Mouse (Mus musculus) embryonic facial prominence, embryonic 15.5 days (tissue): Measurements from ENCODE around the gene Donson. TPM values are rescaled to one million over a fixed set of nuclear protein-coding genes. Genes with fewer than 3 reads are reported as not detected.

Experiments used
- ATAC-seq: fragments of 200-750 bp; cut with Nextera tagmentation; 2 replicates; pipeline ENCODE4 v1.8.0; 2017; ENCODE audit warnings: low read depth, moderate TSS enrichment; ENCODE audit not compliant: insufficient number of reproducible peaks, low FRiP score, low TSS enrichment
- H3K27ac ChIP-seq: fragments of 300-500 bp; sonication (generic); replicated peaks from 2 replicates; pipeline ENCODE4 v1.5.1; 2015; ENCODE audit warnings: mild to moderate bottlenecking, inconsistent platforms
- H3K27me3 ChIP-seq: fragments of 300-500 bp; sonication (generic); 2 replicates; pipeline ENCODE4 v1.6.1; 2015; ENCODE audit warnings: inconsistent platforms
- H3K36me3 ChIP-seq: fragments of 300-500 bp; sonication (generic); 2 replicates; pipeline ENCODE4 v1.6.1; 2015; ENCODE audit warnings: mild to moderate bottlenecking, inconsistent platforms
- H3K4me1 ChIP-seq: fragments of 300-500 bp; sonication (generic); 2 replicates; pipeline ENCODE4 v1.6.1; 2015; ENCODE audit warnings: inconsistent platforms
- H3K4me2 ChIP-seq: fragments of 300-500 bp; sonication (generic); replicated peaks from 2 replicates; pipeline ENCODE4 v1.6.1; 2015; ENCODE audit warnings: mild to moderate bottlenecking, inconsistent platforms
- H3K4me3 ChIP-seq: fragments of 300-500 bp; sonication (generic); replicated peaks from 2 replicates; pipeline ENCODE4 v1.5.1; 2015; ENCODE audit warnings: mild to moderate bottlenecking, inconsistent platforms
- H3K9ac ChIP-seq: fragments of 300-500 bp; sonication (generic); 2 replicates; pipeline ENCODE4 v1.6.1; 2015; ENCODE audit warnings: inconsistent platforms
- H3K9me3 ChIP-seq: fragments of 300-500 bp; sonication (generic); replicated peaks from 2 replicates; pipeline ENCODE4 v1.6.1; 2016; ENCODE audit warnings: inconsistent platforms
- WGBS: fragments of 180-500 bp; shearing (Covaris S2); methylation state at CpG from one replicate; pipeline ENCODE4 v1.1.7; 2015; 5-methylcytosine and 5-hydroxymethylcytosine counted together
- polyA plus RNA-seq: library from polyadenylated mRNA; unstranded; fragments of >200 nt; fragmentation: Nextera tagmentation; extraction: Ambion mirVana; gene quantifications from 2 replicates; pipeline ENCODE4 v1.2.1, GENCODE M21; 2015

Gene Donson
- polyA plus RNA-seq, 1 experiment from 2014 or later: 19.0 TPM

DNA sequence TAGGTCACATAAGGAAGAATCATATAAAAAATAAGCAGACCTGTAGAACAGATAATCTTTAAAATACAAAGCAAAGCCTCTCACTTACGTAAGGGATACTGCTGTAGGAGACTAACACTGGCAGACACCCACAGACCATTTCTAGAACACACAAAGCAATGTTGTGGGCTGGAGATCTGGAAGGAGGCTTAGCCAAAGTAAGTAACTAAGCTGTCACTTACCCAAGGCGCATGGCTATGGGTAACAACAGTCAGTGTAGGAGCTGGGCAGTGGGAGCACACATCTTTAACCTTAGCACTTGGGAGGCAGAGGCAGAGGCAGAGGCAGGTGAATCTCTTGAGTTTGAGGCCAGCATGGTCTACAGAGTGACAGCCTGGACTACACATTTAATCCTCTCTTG lies 48.9 kb downstream of the Donson start:
- H3K4me1 ChIP-seq: no peaks in the 10 kb centered on the region
- no peak overlapping the region for H3K4me2 ChIP-seq
- ATAC-seq: no peak
- no peak overlapping the region for H3K9ac ChIP-seq
- H3K9me3 ChIP-seq: no peaks in the 10 kb centered on the region
- no peak overlapping the region for H3K4me3 ChIP-seq
- H3K27me3 ChIP-seq: no peaks in the 10 kb centered on the region
- H3K36me3 ChIP-seq: peaks cover 78% of the 10 kb centered on the region
- 89% methylated on average over 2 of the region's 2 CpGs for WGBS
- H3K27ac ChIP-seq: no peak overlapping the region

DNA sequence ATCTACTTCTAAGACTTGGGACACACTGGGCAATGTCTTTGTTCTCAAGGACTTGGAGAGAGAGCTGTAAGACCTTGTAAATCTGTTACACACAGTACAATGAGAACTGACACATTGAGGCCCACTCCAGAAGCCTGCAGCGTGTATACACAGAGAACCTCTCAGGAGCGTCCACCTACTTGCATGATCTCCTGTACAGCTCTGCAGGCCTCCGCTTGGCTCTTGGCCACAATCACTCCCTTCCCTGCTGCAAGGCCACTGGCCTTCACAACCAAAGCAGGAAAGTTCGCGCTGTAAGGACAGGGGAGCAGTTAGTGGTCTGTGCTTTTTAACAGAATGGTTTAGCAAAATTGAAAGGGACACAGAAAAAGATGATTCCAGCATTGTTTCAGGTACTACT lies 49.4 kb downstream of the Donson start:
- 95% methylated on average over 5 of the region's 5 CpGs for WGBS
- Histone ChIP-seq H3K27me3 (no peaks in the 10 kb centered on the region), H3K27ac (no peak overlapping the region), H3K36me3 (peaks cover 78% of the 10 kb centered on the region), H3K9me3 (no peaks in the 10 kb centered on the region), H3K9ac (no peak overlapping the region), H3K4me3 (no peak overlapping the region), H3K4me1 (no peaks in the 10 kb centered on the region), H3K4me2 (no peak overlapping the region)
- no peak for ATAC-seq

DNA sequence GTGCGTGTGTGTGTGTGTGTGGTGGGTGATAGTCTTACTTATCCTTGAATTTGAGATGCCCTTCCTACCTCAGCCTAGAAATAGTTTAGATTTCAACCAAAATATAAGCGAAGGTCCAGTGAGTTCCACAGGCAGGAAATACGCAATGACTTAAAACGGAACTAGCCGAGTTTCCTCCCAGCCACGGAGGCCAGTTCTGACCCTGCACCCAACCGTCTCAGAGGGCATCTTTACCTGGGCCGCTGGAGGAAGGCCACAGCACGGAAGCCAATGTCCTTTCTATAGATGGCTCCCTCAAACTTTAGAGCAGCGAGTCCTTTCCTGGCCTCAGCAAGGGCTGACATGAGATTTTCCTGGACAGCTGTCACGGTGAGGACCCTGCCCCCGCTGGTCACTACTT lies 54.9 kb downstream of the Donson start:
- Histone ChIP-seq H3K4me3 (no peak overlapping the region), H3K4me1 (no peaks in the 10 kb centered on the region), H3K27ac (no peak overlapping the region), H3K36me3 (peaks cover 90% of the 10 kb centered on the region), H3K9me3 (no peaks in the 10 kb centered on the region), H3K27me3 (no peaks in the 10 kb centered on the region), H3K9ac (no peak overlapping the region), H3K4me2 (no peak overlapping the region)
- 84% methylated on average over 12 of the region's 12 CpGs for WGBS
- no peak for ATAC-seq

- Histone ChIP-seq H3K4me2 (no peak overlapping the region), H3K9ac (no peak overlapping the region), H3K27me3 (no peaks in the 10 kb centered on the region), H3K4me3 (no peak overlapping the region), H3K4me1 (no peaks in the 10 kb centered on the region), H3K27ac (no peak overlapping the region), H3K36me3 (peaks cover 90% of the 10 kb centered on the region), H3K9me3 (no peaks in the 10 kb centered on the region)
- no peak for ATAC-seq
- 94% methylated on average over 7 of the region's 7 CpGs for WGBS
These were observed 55.6 kb downstream of the Donson start for GRCm38 (mm10) chr16:91632940-91633339.

- Histone ChIP-seq H3K36me3 (peaks cover 90% of the 10 kb centered on the region), H3K4me1 (no peaks in the 10 kb centered on the region), H3K27me3 (no peaks in the 10 kb centered on the region), H3K27ac (no peak overlapping the region), H3K9ac (no peak overlapping the region), H3K4me2 (no peak overlapping the region), H3K9me3 (no peaks in the 10 kb centered on the region), H3K4me3 (no peak overlapping the region)
- no peak for ATAC-seq
- 93% methylated on average over 5 of the region's 5 CpGs for WGBS
These were observed 56.1 kb downstream of the Donson start for GRCm38 (mm10) chr16:91632439-91632838.

DNA sequence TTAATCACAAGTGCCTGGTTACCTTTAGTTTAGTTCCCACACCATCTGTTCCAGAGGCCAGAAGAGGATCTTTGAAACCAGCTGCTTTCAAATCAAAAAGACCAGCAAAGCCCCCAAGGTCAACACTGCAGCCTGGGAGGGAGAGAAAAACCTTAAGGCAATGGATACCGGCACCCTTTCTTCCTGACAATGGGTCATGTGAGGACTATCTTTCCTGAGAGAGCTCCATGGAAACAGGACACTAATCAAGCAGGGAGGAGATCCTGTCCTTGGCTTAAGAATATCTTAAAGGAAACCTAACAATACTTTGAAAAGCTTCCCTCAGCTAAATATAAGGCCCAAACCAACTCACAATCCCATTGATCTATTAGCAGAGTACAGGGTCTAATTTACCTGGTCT lies 58.0 kb downstream of the Donson start:
- ATAC-seq: no peak
- H3K36me3 ChIP-seq: peaks cover 87% of the 10 kb centered on the region
- 88% methylated on average over 1 of the region's 1 CpGs for WGBS
- H3K4me1 ChIP-seq: no peaks in the 10 kb centered on the region
- H3K4me3 ChIP-seq: no peak overlapping the region
- H3K27me3 ChIP-seq: no peaks in the 10 kb centered on the region
- H3K27ac ChIP-seq: no peak overlapping the region
- no peaks in the 10 kb centered on the region for H3K9me3 ChIP-seq
- no peak overlapping the region for H3K4me2 ChIP-seq
- no peak overlapping the region for H3K9ac ChIP-seq

- Histone ChIP-seq H3K27me3 (no peaks in the 10 kb centered on the region), H3K27ac (no peak overlapping the region), H3K9ac (no peak overlapping the region), H3K4me1 (no peaks in the 10 kb centered on the region), H3K4me2 (no peak overlapping the region), H3K36me3 (peaks cover 87% of the 10 kb centered on the region), H3K4me3 (no peak overlapping the region), H3K9me3 (no peaks in the 10 kb centered on the region)
- 82% methylated on average over 4 of the region's 4 CpGs for WGBS
- no peak for ATAC-seq
These were observed 58.8 kb downstream of the Donson start for GRCm38 (mm10) chr16:91629749-91630148.

DNA sequence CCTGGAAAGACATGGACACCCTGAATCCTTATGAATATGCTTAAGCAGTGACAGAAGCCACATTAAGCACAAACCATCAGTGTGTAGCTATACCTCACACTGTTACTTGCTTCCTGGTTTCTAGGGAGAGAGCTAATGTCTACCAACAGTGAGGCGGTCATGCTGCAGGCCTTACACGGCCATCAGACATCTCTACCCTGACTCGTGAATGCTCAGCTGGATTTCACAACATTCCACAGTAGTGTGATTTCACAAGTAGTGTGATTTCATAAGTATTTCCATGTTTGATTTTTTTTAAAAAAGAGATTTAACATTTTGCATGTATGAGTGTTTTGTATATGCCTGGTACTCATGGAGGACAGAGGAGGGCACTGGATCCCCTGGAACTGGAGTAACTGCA lies 59.9 kb downstream of the Donson start:
- H3K4me1 ChIP-seq: no peaks in the 10 kb centered on the region
- peaks cover 91% of the 10 kb centered on the region for H3K36me3 ChIP-seq
- H3K9ac ChIP-seq: no peak overlapping the region
- no peaks in the 10 kb centered on the region for H3K27me3 ChIP-seq
- H3K4me3 ChIP-seq: no peak overlapping the region
- H3K9me3 ChIP-seq: no peaks in the 10 kb centered on the region
- 82% methylated on average over 3 of the region's 3 CpGs for WGBS
- H3K27ac ChIP-seq: no peak overlapping the region
- no peak overlapping the region for H3K4me2 ChIP-seq
- no peak for ATAC-seq

- no peaks in the 10 kb centered on the region for H3K27me3 ChIP-seq
- WGBS: 84% methylated on average over 7 of the region's 7 CpGs
- H3K9me3 ChIP-seq: no peaks in the 10 kb centered on the region
- H3K4me3 ChIP-seq: no peak overlapping the region
- ATAC-seq: no peak
- no peak overlapping the region for H3K27ac ChIP-seq
- no peak overlapping the region for H3K4me2 ChIP-seq
- H3K4me1 ChIP-seq: no peaks in the 10 kb centered on the region
- H3K36me3 ChIP-seq: peaks cover 92% of the 10 kb centered on the region
- no peak overlapping the region for H3K9ac ChIP-seq
These were observed 60.7 kb downstream of the Donson start for GRCm38 (mm10) chr16:91627831-91628230.

Other genes starting within 250 kb of the Donson start
- gene Ifnar1, start 203.5 kb downstream of the Donson start, polyA plus RNA-seq: 57.1 and 57.4 TPM in 2 replicates
- gene Ifngr2, start 141.7 kb downstream of the Donson start, polyA plus RNA-seq: 58.8 and 63.2 TPM in 2 replicates
- gene Tmem50b, start 91.0 kb downstream of the Donson start, polyA plus RNA-seq: 44.4 and 50.9 TPM in 2 replicates
- gene Dnajc28, start 69.7 kb downstream of the Donson start, polyA plus RNA-seq: 3.7 TPM in 2 replicates
- 96.7 and 97.1 TPM in 2 replicates for gene Gart, start 41.8 kb downstream of the Donson start, polyA plus RNA-seq
- 125 and 135 TPM in 2 replicates for gene Son, start 41.3 kb downstream of the Donson start, polyA plus RNA-seq
- gene Cryzl1, start 40.2 kb upstream of the Donson start, polyA plus RNA-seq: 71.1 and 75.7 TPM in 2 replicates
- 23.3 and 26.7 TPM in 2 replicates for gene Itsn1, start 40.5 kb upstream of the Donson start, polyA plus RNA-seq